Mouse (Mus musculus) yolk sac, embryonic 10.5 days (tissue): ENCODE data around the gene Fmn2.
A peak's percentile ranks its signal among the peaks of the same experiment; 100 is the strongest.

Source experiments
- DNase-seq: peaks from one replicate; pipeline ENCODE4 v3.0.0-alpha.2; 2017; ENCODE audit warnings: low spot score

Fmn2 gene

GRCm38 (mm10) chr1:174659459-174660223, 158.0 kb downstream of the Fmn2 start:
- no peak for DNase-seq

DNA sequence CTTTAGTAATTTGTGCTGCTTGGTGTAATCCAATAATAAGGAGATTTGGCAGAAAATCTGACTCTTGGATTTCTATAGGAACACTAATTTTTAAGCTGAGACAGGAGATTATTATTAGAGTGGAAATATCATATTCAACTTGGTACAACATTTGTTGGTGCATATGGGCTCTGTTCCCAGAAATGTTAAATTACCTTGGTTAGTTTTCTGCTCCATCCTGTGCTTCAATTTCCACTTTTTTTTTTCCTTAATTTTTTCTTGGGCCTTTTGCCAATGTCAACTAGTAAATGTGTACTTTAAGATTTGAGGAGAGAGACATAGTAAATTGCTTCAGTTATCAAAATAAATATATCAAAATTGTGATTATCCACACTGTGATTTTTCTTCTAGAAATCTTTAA, 163.5 kb downstream of the Fmn2 start:
- DNase-seq: no peak

- DNase-seq: no peak
Observed at GRCm38 (mm10) chr1:174669132-174669531, 167.5 kb downstream of the Fmn2 start.

DNA sequence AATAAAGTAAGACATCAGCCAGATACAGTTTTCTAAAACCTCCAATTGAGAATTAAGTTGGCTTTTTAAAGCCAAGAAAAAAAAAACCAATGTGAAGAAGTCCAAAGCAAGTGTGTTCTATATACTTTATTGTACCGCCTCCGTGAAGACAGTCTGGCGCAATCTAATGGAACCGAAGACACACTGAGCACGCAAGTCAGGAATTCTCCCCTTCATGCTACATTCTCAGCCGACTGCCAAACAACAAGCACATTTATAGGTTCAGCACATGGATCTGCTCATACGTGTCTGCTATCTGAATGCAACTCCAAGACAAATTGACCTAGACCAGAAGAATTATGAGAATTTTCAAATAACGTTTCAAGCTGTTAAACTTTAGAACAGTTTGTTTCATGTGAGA, 169.2 kb downstream of the Fmn2 start:
- no peak for DNase-seq

GRCm38 (mm10) chr1:174674586-174674985, 173.0 kb downstream of the Fmn2 start:
- DNase-seq: no peak

DNA sequence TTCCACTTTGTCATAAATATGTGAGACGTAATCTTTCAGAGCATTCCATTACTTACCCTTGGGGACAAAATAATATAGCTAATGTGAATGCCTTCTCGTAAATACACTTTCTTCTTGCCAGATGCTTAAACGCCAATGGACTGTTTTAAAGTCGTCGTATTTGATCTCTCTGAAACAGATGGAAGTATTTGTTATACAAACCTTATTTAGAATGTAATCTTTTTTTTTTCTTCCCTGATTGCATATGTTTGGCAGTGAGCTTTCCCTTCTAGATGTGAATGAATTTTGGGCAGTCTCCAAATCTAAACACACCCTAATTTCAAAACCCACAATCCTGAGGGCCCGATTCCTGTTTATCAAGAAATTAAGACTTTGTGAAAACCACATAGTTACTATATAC, 173.7 kb downstream of the Fmn2 start:
- DNase-seq: no peak

DNA sequence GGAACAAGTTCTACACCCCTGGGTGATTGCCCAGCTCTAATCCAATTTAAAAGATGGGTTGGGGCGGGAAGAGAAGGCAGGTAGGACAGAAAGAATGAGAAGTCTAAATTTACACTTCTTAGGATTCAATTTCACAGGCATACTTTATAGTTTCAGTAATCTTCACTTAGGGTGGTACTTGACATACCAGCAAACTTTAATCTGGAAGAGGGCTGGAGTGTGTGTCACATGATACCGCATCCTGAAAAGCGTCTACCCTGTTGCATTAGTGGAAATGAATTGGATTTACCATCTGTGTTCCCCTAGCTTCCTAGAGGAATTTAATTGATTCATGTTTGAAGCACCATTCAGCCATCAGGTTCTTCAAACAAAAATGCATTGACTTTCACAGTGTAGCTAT, 174.6 kb downstream of the Fmn2 start:
- DNase-seq: no peak

- DNase-seq: peak; percentile 13
Observed at GRCm38 (mm10) chr1:174677211-174677610, 175.6 kb downstream of the Fmn2 start.

- no peak for DNase-seq
Observed at GRCm38 (mm10) chr1:174689301-174689700, 187.7 kb downstream of the Fmn2 start.

DNA sequence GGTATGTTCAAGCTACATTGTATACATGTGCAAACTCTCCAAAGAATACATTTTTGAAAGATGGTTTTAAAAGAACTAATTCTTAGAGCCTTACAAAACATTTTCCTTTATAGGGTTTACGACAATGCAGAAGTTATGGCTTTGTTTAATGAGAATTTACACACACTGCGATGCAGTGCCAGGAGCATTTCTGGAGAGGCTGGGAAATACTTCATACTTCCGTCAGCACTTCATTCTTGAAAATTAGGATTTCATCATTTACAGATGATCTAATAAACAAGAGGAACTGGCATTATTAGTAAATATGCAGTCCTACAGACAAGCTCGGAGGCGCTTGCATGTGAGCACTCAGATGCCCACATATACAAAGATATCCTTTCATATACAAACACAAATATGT, 199.2 kb downstream of the Fmn2 start:
- DNase-seq: no peak

- no peak for DNase-seq
Observed at GRCm38 (mm10) chr1:174701835-174702234, 200.2 kb downstream of the Fmn2 start.

- no peak for DNase-seq
Observed at GRCm38 (mm10) chr1:174703909-174704308, 202.3 kb downstream of the Fmn2 start.

GRCm38 (mm10) chr1:174719729-174720458, 218.3 kb downstream of the Fmn2 start:
- DNase-seq: no peak

- DNase-seq: no peak
Observed at GRCm38 (mm10) chr1:174728771-174729170, 227.1 kb downstream of the Fmn2 start.

- no peak for DNase-seq
Observed at GRCm38 (mm10) chr1:174732715-174733114, 231.1 kb downstream of the Fmn2 start.

DNA sequence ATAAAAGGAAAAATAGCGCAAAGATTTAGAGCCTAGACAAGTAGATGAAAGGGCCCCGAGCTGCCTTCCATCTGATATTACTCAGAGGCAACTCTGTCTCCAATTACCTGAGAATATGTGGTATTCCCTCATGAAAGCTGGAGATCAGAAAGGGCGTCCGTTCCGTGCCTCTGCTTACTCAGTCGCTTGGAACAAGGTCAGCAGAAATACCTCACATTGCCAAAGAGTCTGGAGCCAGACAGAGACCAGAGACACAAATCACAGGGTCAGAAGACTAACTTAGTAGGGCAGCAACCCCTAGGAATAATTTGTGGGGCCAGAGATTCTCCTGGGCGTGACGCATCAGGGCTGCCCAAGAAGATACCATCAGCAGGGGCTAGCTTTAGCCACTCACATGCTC, 237.3 kb downstream of the Fmn2 start:
- no peak for DNase-seq

DNA sequence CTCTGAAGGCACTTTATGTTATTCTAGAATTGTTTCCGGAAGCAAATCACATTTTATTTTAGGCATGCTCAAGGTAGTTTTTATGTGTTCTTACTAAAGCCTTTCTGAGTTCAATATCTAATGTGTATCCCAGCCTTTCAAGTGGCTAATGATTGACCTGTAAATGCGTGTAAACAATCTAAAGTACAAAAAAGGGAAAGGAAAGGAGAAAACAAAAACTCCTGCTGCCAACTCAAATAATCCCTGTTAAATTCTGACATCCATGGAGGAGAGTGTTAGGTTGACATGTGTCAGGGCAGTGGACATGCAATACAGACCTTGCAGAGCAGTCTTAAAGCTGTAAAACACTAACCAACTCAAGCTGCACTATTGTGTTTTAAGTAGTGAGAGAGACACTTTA, 241.0 kb downstream of the Fmn2 start:
- no peak for DNase-seq

DNA sequence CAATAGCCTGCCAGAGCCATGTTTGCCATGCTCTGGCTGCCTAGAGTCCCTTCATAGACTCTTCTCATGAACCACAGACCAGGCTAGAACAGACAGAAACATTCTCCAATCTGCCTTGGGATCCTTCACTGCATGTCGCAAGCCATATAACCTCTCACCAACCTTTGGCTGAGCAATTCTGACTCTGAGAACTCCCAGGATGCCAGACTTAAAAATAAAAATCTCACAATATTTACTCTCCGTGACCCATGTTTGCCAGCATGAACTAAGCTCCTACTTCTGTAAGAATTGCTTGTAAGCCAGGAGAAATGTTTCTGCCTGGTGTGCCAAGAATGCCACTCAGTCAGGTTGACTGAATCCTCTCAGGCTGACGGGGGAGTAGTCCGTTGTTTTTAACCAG, 246.9 kb downstream of the Fmn2 start:
- no peak for DNase-seq

GRCm38 (mm10) chr1:174750893-174751461, 249.4 kb downstream of the Fmn2 start:
- DNase-seq: no peak

DNA sequence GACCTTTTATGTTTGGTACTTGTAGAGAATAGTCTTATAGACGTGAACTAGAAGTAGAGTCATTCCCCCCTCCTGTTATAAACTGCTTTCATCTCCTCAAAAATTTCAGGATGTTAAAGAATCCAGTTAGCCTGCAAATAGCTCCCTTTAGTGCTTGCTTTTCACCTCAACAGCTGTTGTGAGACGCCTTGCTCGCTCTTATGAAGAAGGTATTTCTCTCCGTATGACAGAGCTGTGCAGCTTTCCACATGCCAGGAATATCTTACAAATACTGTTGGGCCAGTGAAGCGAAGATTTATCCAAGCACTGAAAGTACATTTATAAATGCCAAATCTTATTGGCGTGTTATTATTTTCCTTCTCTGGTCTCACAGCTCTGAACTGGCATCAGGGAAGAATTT, 257.7 kb downstream of the Fmn2 start:
- DNase-seq: no peak

DNA sequence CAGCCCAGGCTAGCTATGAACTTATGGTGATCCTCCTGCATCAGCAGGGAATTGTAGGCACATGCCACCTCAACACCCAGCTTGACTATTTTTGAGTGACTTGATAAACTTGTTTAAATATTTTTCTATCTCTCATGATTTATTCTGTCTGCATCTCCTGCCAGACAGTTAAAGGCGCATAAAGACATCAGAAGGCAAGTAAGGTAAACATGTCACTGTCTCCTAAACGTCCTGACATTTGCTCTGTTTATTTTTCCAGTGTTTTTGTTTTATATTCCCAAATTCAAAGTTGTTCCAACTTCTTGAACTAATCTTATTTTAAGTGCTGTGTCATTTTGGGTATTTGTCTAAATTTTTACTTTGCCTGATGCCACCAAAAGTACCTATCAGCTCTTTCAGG, 264.1 kb downstream of the Fmn2 start:
- no peak for DNase-seq

GRCm38 (mm10) chr1:174766852-174767251, 265.2 kb downstream of the Fmn2 start:
- DNase-seq: no peak

DNA sequence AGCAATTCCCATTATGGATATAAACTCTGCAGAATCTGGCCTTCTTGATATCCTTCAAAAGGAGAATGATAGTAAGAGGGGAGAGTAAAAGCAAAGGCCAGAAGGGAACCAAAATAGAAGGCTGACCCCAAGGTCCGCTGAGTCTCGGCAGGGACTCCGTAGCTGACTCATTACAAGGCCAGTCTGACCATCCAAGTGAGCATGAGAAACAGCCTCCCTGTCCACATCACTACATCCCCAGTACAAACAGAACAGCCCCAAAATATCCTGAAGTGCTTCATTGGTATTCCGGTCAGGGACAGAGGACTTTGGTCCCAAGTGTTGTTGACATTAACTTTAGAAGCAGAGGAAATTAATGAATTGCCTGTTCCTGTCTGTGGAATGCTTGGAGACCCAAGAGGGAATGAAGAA, 270.3 kb downstream of the Fmn2 start:
- no peak for DNase-seq
